Mouse (Mus musculus): ENCODE measurements around the gene Fgf2. TPM values are rescaled to one million over a fixed set of nuclear protein-coding genes. Genes with fewer than 3 reads are reported as not detected.

The Fgf2 gene
- total RNA-seq, 2 experiments from 2014 or later = 9.6 to 13.7 TPM

GRCm38 (mm10) chr3:37401729-37402610 lies 53.8 kb downstream of the Fgf2 start:
- DNase-seq = peak; percentile 38 to 52

DNA sequence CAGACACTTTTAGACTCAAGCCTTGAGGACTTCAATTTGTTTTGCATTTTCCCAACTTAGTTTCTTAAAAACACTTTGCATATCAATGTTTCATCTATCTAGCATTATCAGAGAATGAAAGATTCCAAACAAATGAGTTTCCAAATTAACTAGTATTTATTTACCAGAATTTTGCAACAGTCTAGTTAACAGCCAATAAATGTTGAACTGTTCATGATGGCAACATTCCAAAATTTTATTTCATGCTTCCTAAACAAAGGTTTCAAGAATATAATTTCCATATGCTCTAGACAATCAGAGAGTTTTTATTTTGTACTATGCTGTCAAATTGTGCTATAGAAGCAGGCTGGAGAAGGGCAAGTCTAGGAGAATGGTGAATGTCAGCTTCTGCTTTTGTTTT lies 59.5 kb downstream of the Fgf2 start:
- DNase-seq = no peak
- intact Hi-C loops (cut with DNase I) = no loop called here

More at GRCm38 (mm10) chr3:37401729-37402610, 53.8 kb downstream of the Fgf2 start:
- intact Hi-C loops (cut with DNase I) = no loop called here

DNA sequence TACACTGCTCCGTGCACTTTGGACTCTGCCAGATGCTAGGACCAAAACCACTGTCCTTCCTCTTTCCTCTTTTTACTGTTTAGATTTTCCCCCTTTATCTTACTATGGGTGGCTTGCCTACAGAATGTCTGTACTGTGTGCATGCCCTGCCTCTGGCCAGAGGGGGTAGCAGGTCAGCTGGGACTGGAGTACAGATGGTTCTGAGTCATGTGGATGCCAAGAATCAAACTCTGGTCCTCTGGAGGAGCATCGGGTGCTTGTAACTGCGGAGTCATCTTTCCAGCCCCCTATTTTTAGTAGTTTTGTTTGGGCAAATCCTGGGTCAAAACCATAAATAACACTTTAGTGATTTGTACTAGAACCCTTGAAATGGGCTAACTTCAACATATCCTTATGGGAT lies 65.3 kb downstream of the Fgf2 start:
- DNase-seq = no peak
- intact Hi-C loops (cut with DNase I) = loop anchor here (5.0 kb wide), 1 partner anchor 211 kb away; no protein-coding TSS in a partner anchor

DNA sequence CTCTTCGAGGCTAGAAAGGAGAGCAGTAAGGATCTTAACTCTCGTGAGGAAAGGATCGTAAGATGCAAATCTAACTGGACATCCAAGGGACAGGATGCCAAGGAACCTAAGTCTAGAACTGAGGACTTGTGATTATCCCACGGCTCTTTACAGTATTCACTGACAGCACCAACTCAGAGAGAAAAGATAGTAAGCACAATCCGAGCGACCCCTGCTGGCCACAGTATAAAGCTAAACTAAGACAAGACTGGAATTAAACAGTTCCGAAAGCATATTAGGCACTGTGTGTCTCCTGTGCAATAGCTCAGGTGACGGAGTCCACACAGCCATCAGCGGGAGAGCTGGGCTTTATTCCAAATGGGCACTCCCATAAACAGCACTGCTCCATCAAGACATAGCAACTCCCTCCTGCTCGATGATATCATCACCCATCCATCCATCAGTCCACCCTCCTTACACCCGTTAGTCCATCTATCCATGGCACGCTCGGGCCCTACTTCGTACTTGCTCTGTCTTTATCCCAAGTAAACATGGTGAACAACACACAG lies 66.3 kb downstream of the Fgf2 start:
- DNase-seq = peak; percentile 80 to 86
- intact Hi-C loops (cut with DNase I) = loop anchor here (1.0 to 5.0 kb wide), 3 partner anchors 71 to 212 kb away; no protein-coding TSS in a partner anchor

- intact Hi-C loops (cut with DNase I) = no loop called here
- DNase-seq = no peak
Measured at GRCm38 (mm10) chr3:37418341-37418740, 70.2 kb downstream of the Fgf2 start.

DNA sequence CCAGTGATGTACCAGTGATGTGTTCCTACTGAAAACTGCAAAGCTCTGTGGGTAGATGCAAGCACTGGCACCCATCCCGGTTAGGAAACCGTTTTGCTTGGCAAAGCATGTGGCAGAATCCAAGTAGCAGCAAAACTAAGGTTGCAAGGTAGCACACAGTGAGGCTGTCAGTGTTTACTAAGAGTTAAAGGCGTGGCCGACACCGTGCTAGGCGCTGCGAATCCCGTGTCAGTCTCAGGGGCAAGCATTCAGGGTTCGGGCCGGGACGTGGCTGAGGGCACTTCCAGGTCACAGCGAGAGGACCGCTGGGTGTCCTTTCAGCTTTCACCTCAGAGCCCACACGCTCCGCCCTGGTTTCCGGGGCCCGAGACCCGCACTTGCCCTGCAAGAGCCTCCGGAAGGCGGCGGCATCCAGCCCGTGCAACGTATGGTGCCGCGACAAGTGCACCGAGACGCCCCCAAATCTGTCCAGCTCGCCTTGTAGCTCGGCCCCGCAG lies 70.9 kb downstream of the Fgf2 start:
- intact Hi-C loops (cut with DNase I) = no loop called here
- no peak for DNase-seq

- intact Hi-C loops (cut with DNase I) = no loop called here
Measured at GRCm38 (mm10) chr3:37419458-37419991, 71.4 kb downstream of the Fgf2 start, which contains the start of gene Spata5. TSS of gene Spata5 (plus strand) at chr3:37419896.

DNA sequence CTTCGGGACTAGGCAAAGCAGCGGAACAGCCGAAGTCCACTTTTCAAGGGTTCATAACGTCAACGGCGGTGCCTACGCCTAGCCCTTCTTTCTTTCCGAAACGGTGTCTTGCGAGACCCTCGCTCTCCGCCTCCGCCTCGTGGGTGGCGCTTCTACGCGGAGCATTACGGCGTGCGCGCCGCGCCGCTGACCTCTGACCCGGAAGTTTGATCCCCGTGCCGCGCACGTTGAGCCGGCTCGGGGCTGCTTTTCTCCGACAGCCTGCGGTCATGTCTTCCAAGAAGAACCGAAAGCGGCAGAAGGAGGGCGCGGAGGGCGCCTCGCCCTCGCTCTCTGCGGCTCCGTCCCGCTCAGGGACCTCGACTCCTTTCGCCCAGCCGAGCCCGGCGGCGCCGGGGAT lies 71.9 kb downstream of the Fgf2 start, which contains the start of gene Nudt6:
TSS of gene Nudt6 (minus strand) at position 140 of the 400 bp plus-strand sequence.
- intact Hi-C loops (cut with DNase I) = loop anchor here (5.0 kb wide), 1 partner anchor 1062 kb away; the partner anchor contains the start of gene Ankrd50
- DNase-seq = peak; percentile 92

More at GRCm38 (mm10) chr3:37419458-37419991, 71.4 kb downstream of the Fgf2 start, which contains the start of gene Spata5:
- DNase-seq = peak; percentile 93 to 95

DNA sequence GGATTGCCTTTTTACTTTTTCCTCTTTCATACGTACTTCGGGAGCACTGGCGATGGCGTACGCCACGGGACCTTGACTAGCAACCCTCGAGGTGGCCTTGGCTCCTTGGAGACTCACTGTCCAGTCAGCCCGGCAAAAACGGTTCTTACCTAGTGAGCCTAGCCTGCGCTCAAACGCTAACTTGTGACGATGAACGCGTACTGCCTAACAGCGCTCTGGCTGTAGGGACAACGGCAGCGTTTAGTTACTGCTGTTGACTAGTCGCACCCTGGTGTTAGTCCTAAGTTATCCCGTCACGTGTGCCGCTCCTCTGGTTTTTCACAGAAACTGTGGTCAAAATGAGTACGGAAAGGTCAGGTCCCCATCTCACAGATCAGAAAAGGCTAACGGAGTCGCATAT lies 72.5 kb downstream of the Fgf2 start:
- DNase-seq = no peak

DNA sequence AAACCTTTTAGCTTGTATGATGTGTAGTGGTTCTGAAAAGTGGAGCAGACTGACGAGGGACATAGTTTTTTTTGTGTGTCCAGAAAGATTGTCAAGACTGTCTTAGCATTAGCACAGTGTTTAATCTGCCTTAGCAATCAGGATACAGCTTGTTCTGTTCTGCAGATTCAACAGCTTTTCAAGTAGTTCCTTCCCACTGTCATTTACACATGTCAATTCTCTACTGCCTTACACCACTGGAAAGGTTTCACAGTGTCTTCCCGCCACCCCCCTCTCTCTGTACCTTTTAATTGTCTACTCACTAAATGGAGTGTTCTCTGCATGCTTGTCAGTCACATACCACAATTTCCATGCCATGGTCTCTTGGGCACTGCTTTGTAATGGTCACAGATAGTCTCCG lies 73.0 kb downstream of the Fgf2 start:
- intact Hi-C loops (cut with DNase I) = loop anchor here (5.0 kb wide), 1 partner anchor 1061 kb away; the partner anchor contains the start of gene Ankrd50
- no peak for DNase-seq

More for the DNA sequence above, 72.5 kb downstream of the Fgf2 start:
- intact Hi-C loops (cut with DNase I) = loop anchor here (5.0 kb wide), 1 partner anchor 1062 kb away; the partner anchor contains the start of gene Ankrd50

DNA sequence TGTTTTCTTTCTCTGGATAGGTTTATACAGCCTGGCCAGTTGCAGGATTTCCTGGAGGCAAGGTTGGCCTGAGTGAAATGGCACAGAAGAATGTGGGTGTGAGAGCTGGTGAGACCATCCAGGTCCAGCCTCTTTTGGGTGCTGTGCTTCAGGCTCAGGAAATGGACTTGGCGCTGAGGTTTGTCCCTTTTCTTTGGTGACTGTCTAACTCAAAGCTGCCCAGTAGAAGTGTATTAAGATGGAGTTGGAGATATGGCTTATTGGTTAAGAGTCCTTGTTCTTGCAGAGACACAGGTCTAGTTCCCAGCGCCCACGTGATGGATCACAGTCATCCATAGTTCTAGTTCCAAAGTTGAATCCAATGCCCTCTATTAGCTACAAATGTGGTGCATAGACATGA lies 77.9 kb downstream of the Fgf2 start:
- DNase-seq = no peak
- intact Hi-C loops (cut with DNase I) = no loop called here

GRCm38 (mm10) chr3:37430359-37430758 lies 82.2 kb downstream of the Fgf2 start:
- intact Hi-C loops (cut with DNase I) = no loop called here

DNA sequence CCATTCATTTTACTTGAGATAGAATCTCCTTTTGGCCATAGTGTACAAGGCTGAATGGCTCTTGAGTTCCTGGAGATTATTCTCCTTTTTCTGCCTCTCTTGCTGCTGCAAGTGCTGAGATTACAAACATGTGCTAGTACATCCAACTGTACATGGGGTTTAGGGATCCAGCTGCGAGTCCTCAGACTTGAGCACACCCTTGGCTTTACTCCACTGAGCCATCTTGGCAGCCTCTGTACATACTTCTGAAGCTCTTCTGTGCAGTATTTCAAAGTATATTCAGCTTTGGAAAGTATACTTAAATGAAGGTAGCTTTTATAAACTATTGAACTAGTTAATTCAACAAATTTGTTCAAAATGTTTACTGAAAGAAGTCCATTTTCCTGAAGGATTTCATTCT lies 91.6 kb downstream of the Fgf2 start:
- DNase-seq = peak; percentile 10 to 15
- intact Hi-C loops (cut with DNase I) = no loop called here

More at GRCm38 (mm10) chr3:37430359-37430758, 82.2 kb downstream of the Fgf2 start:
- no peak for DNase-seq

DNA sequence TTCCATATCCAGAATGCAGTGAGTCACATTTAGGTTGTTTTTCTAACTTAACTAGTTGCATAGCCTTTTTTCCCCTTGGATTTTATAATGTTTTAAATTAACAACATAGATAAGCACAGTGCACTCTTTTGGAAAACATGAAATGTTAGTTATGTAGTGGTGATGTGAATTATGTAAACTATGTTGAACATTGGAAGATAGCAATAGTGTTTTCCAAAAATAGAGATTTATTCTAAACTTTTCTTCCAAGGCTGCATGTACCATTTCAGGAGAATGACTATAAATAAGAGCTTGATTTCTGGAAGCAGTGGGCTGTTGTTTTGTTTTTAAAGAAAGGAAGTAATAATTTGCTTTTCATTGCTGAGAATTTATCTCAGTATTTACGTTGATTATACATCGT lies 95.3 kb downstream of the Fgf2 start:
- no peak for DNase-seq
- intact Hi-C loops (cut with DNase I) = no loop called here

GRCm38 (mm10) chr3:37455992-37456391 lies 107.8 kb downstream of the Fgf2 start:
- intact Hi-C loops (cut with DNase I) = no loop called here
- DNase-seq = no peak

Other genes starting within 250 kb of the Fgf2 start
- not detected for gene Il2, start 222.4 kb upstream of the Fgf2 start, total RNA-seq (2021)
- gene Il21, start 115.7 kb upstream of the Fgf2 start, total RNA-seq (2021) = not detected
- 1 to 10 TPM in 1 of 2 experiments, under 1 TPM in 1; 0.46 to 1.3 TPM for gene Bbs12, start 35.8 kb upstream of the Fgf2 start, total RNA-seq (2021)
- 1 to 10 TPM in 1 of 2 experiments, not detected in 1; 1.6 TPM for gene Cetn4, start 35.6 kb upstream of the Fgf2 start, total RNA-seq (2021)
- 10 to 100 TPM; 15.9 to 16.1 TPM for gene Spata5, start 71.5 kb downstream of the Fgf2 start, total RNA-seq (2021)
- 10 to 100 TPM; 36.0 to 36.3 TPM for gene Nudt6, start 71.9 kb downstream of the Fgf2 start, total RNA-seq (2021)

Measured in heart, postnatal 36 days (tissue).